Mouse (Mus musculus): ENCODE measurements around the gene Ism1.

DNA sequence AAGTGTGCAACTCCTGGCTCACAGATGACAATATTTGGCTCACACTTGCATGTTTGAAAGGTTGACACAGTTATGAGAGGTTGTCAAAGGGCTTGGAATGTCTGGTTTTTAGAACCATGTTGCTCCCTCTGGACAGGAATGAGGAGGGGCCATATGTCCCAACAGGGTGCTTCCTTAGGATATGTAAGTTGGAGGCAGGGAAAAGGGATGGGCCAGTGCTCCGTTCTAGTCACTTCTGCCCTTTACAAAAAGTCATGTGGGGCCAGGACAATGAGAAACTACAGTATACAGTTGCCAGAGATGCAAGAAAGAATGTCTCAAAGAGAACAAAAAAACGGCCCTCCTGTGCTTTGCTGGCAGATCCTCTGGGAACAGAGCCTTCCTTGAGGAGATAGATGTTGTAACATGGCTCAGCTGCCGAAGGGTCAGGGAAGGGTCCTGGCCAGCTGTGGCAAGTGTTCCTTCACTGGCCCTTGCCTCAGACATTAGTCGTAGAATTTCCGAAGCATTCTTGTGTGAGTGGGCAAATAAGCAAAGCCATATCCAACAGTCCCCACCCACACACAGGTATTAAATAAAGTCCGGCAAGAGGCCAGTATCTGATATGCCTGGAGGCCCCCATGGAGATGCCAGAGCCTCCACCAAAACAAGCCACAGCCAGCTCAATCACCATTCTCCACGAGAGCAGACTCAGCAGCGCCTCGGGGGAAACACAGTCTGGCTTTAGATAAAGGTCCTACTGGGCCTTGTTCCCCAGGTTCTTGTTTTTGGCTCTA is 114.6 kb downstream of the Ism1 start:
- TF ChIP-seq POLR2A (IDR thresholded peaks at IDR 0.05; ENCODE audit: extremely low read depth, insufficient read depth, low read length) (no peak), CTCF (IDR thresholded peaks at IDR 0.05; ENCODE audit: low read depth, low read length) (no peak)

All from liver, adult 2 months (tissue).